Mouse (Mus musculus): ENCODE measurements at regions not wholly inside any gene's neighbourhood (a gene's known extent, or its start where the extent isn't known, plus 50 kb on each side); places are given as distances from the start of the nearest gene placed in this dataset.

DNA sequence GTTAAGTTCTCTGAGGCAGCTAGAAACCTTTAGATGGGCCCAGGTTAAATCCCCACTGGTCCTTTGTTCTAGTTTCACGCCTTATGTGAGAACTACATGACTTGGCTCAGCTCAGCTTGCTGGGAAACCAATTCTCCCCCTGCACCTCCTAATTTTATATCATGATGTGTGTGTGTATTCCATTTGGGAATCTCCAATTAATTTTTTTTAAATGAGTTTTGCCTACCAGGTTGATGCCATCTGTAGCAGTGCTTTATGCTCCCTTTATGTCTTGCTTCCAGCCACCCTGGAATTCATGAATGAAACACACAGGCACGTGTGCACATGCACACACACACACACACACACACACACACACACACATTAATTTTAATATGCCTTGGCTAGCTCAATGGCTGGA, 180.0 kb upstream of the Gli3 start:
- WGBS, result 39% methylated on average over 2 of the region's 2 CpGs
- Histone ChIP-seq H3K27ac (ENCODE audit: low read length) (no peak overlapping the region), H3K4me3 (ENCODE audit: low read length) (no peak overlapping the region), H3K4me2 (ENCODE audit: low read depth, low read length) (no peak overlapping the region), H3K4me1 (replicated peaks; ENCODE audit: control insufficient read depth, insufficient read depth, low read length) (no peaks in the 10 kb centered on the region), H3K9me3 (ENCODE audit: control insufficient read depth, low read length) (no peaks in the 10 kb centered on the region), H3K9ac (ENCODE audit: low read length) (no peak overlapping the region), H3K27me3 (ENCODE audit: control insufficient read depth, insufficient read depth, low read depth, low read length) (no peaks in the 10 kb centered on the region), H3K36me3 (ENCODE audit: control insufficient read depth, insufficient read depth, low read length) (no peaks in the 10 kb centered on the region)
- ATAC-seq (ENCODE audit: low read depth), result no peak

DNA sequence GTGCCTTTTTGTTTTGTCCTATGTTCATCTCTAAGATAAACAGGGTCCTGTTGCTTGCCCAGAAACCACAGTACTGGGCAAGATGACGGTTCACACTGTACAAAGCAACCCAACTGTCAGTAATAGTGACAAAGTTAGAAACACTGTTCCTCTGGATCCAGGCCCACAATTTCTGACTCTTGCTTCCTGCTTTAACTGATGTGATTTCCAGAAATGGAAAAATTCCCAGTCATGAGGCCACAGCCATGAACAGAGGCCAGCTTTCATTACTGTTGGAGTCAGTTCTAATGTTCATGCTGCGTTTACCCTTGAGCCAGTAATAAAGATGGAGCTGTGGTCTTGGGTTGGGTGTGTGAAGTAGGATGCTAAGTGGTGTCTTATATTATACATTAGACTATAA, 164.6 kb upstream of the Gli3 start:
- ATAC-seq (ENCODE audit: low read depth), result peak; percentile 64
- H3K36me3 ChIP-seq (ENCODE audit: control insufficient read depth, insufficient read depth, low read length), result no peaks in the 10 kb centered on the region
- no peak overlapping the region for H3K4me3 ChIP-seq (ENCODE audit: low read length)
- no peak overlapping the region for H3K9ac ChIP-seq (ENCODE audit: low read length)
- H3K4me2 ChIP-seq (ENCODE audit: low read depth, low read length), result no peak overlapping the region
- no peaks in the 10 kb centered on the region for H3K27me3 ChIP-seq (ENCODE audit: control insufficient read depth, insufficient read depth, low read depth, low read length)
- H3K9me3 ChIP-seq (ENCODE audit: control insufficient read depth, low read length), result no peaks in the 10 kb centered on the region
- H3K27ac ChIP-seq (ENCODE audit: low read length), result no peak overlapping the region
- H3K4me1 ChIP-seq (replicated peaks; ENCODE audit: control insufficient read depth, insufficient read depth, low read length), result no peaks in the 10 kb centered on the region
- WGBS, result 54% methylated on average over 2 of the region's 2 CpGs

GRCm38 (mm10) chr13:15325413-15325812, 137.6 kb upstream of the Gli3 start:
- 53% methylated on average over 4 of the region's 4 CpGs for WGBS
- no peak for ATAC-seq (ENCODE audit: low read depth)

DNA sequence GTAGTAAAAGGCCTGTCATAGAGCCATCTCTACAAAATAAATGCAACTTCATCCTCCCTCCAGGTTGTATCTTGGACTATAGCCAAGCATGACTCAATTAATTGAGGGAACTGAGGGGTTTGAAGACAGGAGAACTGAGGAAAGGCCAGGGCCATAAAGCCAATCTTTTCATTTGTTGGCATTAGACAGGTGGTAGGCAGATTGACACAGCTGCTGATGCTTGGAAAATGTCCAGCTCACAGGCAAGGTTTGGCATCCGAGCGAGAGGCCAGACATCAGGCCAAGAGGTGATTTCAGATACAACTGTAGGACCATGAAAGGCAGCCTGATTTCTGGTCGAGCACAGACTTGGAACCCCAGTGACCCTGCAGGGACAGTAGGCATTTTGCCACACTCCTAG, 136.9 kb upstream of the Gli3 start:
- H3K9ac ChIP-seq (ENCODE audit: low read length), result no peak overlapping the region
- H3K9me3 ChIP-seq (ENCODE audit: control insufficient read depth, low read length), result no peaks in the 10 kb centered on the region
- no peaks in the 10 kb centered on the region for H3K27me3 ChIP-seq (ENCODE audit: control insufficient read depth, insufficient read depth, low read depth, low read length)
- no peak overlapping the region for H3K4me2 ChIP-seq (ENCODE audit: low read depth, low read length)
- H3K4me1 ChIP-seq (replicated peaks; ENCODE audit: control insufficient read depth, insufficient read depth, low read length), result no peaks in the 10 kb centered on the region
- WGBS, result 57% methylated on average over 3 of the region's 3 CpGs
- no peak overlapping the region for H3K4me3 ChIP-seq (ENCODE audit: low read length)
- no peaks in the 10 kb centered on the region for H3K36me3 ChIP-seq (ENCODE audit: control insufficient read depth, insufficient read depth, low read length)
- no peak for ATAC-seq (ENCODE audit: low read depth)
- no peak overlapping the region for H3K27ac ChIP-seq (ENCODE audit: low read length)

More at GRCm38 (mm10) chr13:15325413-15325812, 137.6 kb upstream of the Gli3 start:
- no peaks in the 10 kb centered on the region for H3K36me3 ChIP-seq (ENCODE audit: control insufficient read depth, insufficient read depth, low read length)
- H3K27ac ChIP-seq (ENCODE audit: low read length), result no peak overlapping the region
- no peak overlapping the region for H3K9ac ChIP-seq (ENCODE audit: low read length)
- no peak overlapping the region for H3K4me3 ChIP-seq (ENCODE audit: low read length)
- H3K4me1 ChIP-seq (replicated peaks; ENCODE audit: control insufficient read depth, insufficient read depth, low read length), result no peaks in the 10 kb centered on the region
- no peaks in the 10 kb centered on the region for H3K27me3 ChIP-seq (ENCODE audit: control insufficient read depth, insufficient read depth, low read depth, low read length)
- H3K9me3 ChIP-seq (ENCODE audit: control insufficient read depth, low read length), result no peaks in the 10 kb centered on the region
- no peak overlapping the region for H3K4me2 ChIP-seq (ENCODE audit: low read depth, low read length)

GRCm38 (mm10) chr13:15329561-15329960, 133.5 kb upstream of the Gli3 start:
- ATAC-seq (ENCODE audit: low read depth), result no peak
- no peaks in the 10 kb centered on the region for H3K36me3 ChIP-seq (ENCODE audit: control insufficient read depth, insufficient read depth, low read length)
- H3K4me3 ChIP-seq (ENCODE audit: low read length), result no peak overlapping the region
- 88% methylated on average over 3 of the region's 3 CpGs for WGBS
- H3K27me3 ChIP-seq (ENCODE audit: control insufficient read depth, insufficient read depth, low read depth, low read length), result no peaks in the 10 kb centered on the region
- H3K4me2 ChIP-seq (ENCODE audit: low read depth, low read length), result no peak overlapping the region
- no peak overlapping the region for H3K27ac ChIP-seq (ENCODE audit: low read length)
- H3K4me1 ChIP-seq (replicated peaks; ENCODE audit: control insufficient read depth, insufficient read depth, low read length), result no peaks in the 10 kb centered on the region
- H3K9me3 ChIP-seq (ENCODE audit: control insufficient read depth, low read length), result no peaks in the 10 kb centered on the region
- H3K9ac ChIP-seq (ENCODE audit: low read length), result no peak overlapping the region

DNA sequence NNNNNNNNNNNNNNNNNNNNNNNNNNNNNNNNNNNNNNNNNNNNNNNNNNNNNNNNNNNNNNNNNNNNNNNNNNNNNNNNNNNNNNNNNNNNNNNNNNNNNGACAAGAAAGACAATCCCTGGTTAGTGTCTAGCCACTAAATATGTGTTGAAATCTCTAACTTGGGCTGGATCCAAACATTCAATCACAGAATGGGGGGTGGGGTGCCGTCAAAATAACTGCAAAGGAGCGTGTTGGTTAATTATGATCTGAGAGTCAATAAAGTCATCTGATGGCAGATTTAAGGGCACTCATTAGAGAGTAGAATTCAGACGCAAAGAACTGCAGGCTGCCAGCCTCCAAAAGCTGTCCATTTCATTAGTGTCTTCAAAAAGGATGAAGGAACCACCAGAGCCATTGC, 119.6 kb upstream of the Gli3 start:
- Histone ChIP-seq H3K27me3 (ENCODE audit: control insufficient read depth, insufficient read depth, low read depth, low read length) (no peaks in the 10 kb centered on the region), H3K4me1 (replicated peaks; ENCODE audit: control insufficient read depth, insufficient read depth, low read length) (no peaks in the 10 kb centered on the region), H3K9ac (ENCODE audit: low read length) (no peak overlapping the region), H3K9me3 (ENCODE audit: control insufficient read depth, low read length) (no peaks in the 10 kb centered on the region), H3K27ac (ENCODE audit: low read length) (no peak overlapping the region), H3K36me3 (ENCODE audit: control insufficient read depth, insufficient read depth, low read length) (no peaks in the 10 kb centered on the region), H3K4me2 (ENCODE audit: low read depth, low read length) (no peak overlapping the region), H3K4me3 (ENCODE audit: low read length) (no peak overlapping the region)
- ATAC-seq (ENCODE audit: low read depth), result no peak
- WGBS, result 40% methylated on average over 3 of the region's 3 CpGs

- H3K9me3 ChIP-seq (ENCODE audit: control insufficient read depth, low read length), result no peaks in the 10 kb centered on the region
- H3K4me3 ChIP-seq (ENCODE audit: low read length), result no peak overlapping the region
- no peak overlapping the region for H3K27ac ChIP-seq (ENCODE audit: low read length)
- no peak for ATAC-seq (ENCODE audit: low read depth)
- no peak overlapping the region for H3K4me2 ChIP-seq (ENCODE audit: low read depth, low read length)
- H3K9ac ChIP-seq (ENCODE audit: low read length), result no peak overlapping the region
- 36% methylated on average over 2 of the region's 2 CpGs for WGBS
- no peaks in the 10 kb centered on the region for H3K27me3 ChIP-seq (ENCODE audit: control insufficient read depth, insufficient read depth, low read depth, low read length)
- H3K36me3 ChIP-seq (ENCODE audit: control insufficient read depth, insufficient read depth, low read length), result no peaks in the 10 kb centered on the region
- no peaks in the 10 kb centered on the region for H3K4me1 ChIP-seq (replicated peaks; ENCODE audit: control insufficient read depth, insufficient read depth, low read length)
Observed at GRCm38 (mm10) chr13:15346866-15347265, 116.2 kb upstream of the Gli3 start.

DNA sequence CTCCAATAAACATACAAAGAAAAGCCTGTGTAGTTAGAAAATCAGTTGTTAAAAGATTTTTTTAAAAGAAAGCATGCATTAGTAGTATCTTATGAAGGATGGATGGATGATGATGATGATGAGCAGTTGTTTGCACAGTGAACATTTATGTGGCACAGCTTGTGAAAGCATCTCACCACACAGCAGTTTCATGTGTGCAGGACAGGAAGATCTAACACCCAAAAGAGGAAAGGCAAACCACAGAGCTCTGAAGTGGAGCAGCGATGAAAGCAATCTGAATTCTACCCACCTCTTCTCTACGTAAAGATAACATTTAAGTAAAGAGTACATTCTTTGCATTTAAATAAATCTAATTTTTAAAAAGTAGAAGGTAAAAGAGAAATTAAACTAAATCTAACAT, 96.6 kb upstream of the Gli3 start:
- H3K4me2 ChIP-seq (ENCODE audit: low read depth, low read length), result no peak overlapping the region
- no peaks in the 10 kb centered on the region for H3K9me3 ChIP-seq (ENCODE audit: control insufficient read depth, low read length)
- WGBS, result 73% methylated on average over 2 of the region's 2 CpGs
- no peak overlapping the region for H3K9ac ChIP-seq (ENCODE audit: low read length)
- no peaks in the 10 kb centered on the region for H3K4me1 ChIP-seq (replicated peaks; ENCODE audit: control insufficient read depth, insufficient read depth, low read length)
- no peak overlapping the region for H3K27ac ChIP-seq (ENCODE audit: low read length)
- H3K36me3 ChIP-seq (ENCODE audit: control insufficient read depth, insufficient read depth, low read length), result no peaks in the 10 kb centered on the region
- no peak for ATAC-seq (ENCODE audit: low read depth)
- no peaks in the 10 kb centered on the region for H3K27me3 ChIP-seq (ENCODE audit: control insufficient read depth, insufficient read depth, low read depth, low read length)
- H3K4me3 ChIP-seq (ENCODE audit: low read length), result no peak overlapping the region

DNA sequence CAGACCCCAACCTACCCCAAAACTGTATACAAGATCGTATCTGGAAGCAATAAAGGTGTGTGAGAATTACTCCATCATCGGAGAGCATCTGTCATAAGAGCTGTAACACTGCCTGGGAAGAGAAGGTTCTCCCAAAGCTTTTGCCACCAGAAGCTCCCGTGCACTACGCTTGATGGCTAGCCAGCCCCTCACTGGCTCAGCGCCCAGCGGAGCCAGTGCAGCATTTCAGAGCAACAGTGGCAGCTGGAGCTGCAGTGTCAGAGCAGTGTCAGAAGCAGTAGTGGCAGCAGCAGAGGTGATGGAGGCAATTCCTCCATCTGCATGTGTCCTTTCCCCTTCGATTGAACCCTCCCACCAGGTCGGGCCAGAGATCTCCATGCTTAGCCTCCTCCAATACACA, 83.0 kb upstream of the Gli3 start:
- no peak for ATAC-seq (ENCODE audit: low read depth)
- H3K36me3 ChIP-seq (ENCODE audit: control insufficient read depth, insufficient read depth, low read length), result no peaks in the 10 kb centered on the region
- no peaks in the 10 kb centered on the region for H3K4me1 ChIP-seq (replicated peaks; ENCODE audit: control insufficient read depth, insufficient read depth, low read length)
- H3K4me3 ChIP-seq (ENCODE audit: low read length), result no peak overlapping the region
- WGBS, result 61% methylated on average over 8 of the region's 8 CpGs
- no peak overlapping the region for H3K9ac ChIP-seq (ENCODE audit: low read length)
- H3K27ac ChIP-seq (ENCODE audit: low read length), result no peak overlapping the region
- H3K27me3 ChIP-seq (ENCODE audit: control insufficient read depth, insufficient read depth, low read depth, low read length), result no peaks in the 10 kb centered on the region
- no peak overlapping the region for H3K4me2 ChIP-seq (ENCODE audit: low read depth, low read length)
- H3K9me3 ChIP-seq (ENCODE audit: control insufficient read depth, low read length), result no peaks in the 10 kb centered on the region

- no peak for ATAC-seq (ENCODE audit: low read depth)
Observed at GRCm38 (mm10) chr13:15395249-15395648, 67.8 kb upstream of the Gli3 start.

More at GRCm38 (mm10) chr13:15395249-15395648, 67.8 kb upstream of the Gli3 start:
- Histone ChIP-seq H3K9me3 (ENCODE audit: control insufficient read depth, low read length) (no peaks in the 10 kb centered on the region), H3K27ac (ENCODE audit: low read length) (no peak overlapping the region), H3K4me2 (ENCODE audit: low read depth, low read length) (no peak overlapping the region), H3K4me3 (ENCODE audit: low read length) (no peak overlapping the region), H3K9ac (ENCODE audit: low read length) (no peak overlapping the region), H3K27me3 (ENCODE audit: control insufficient read depth, insufficient read depth, low read depth, low read length) (no peaks in the 10 kb centered on the region), H3K36me3 (ENCODE audit: control insufficient read depth, insufficient read depth, low read length) (no peaks in the 10 kb centered on the region), H3K4me1 (replicated peaks; ENCODE audit: control insufficient read depth, insufficient read depth, low read length) (no peaks in the 10 kb centered on the region)
- 23% methylated on average over 4 of the region's 4 CpGs for WGBS
